Mouse (Mus musculus): ENCODE measurements around the gene Rdh7. TPM values are rescaled to one million over a fixed set of nuclear protein-coding genes. Genes with fewer than 3 reads are reported as not detected.
"Not testable (repeated sequence)": the region's sequence is repeated elsewhere in the genome, so short reads cannot be mapped to it uniquely, and the experiment has no call there.

The Rdh7 gene
- polyA plus RNA-seq, 1 experiment from 2014 or later = not detected

GRCm38 (mm10) chr10:127838539-127838938, 50.1 kb downstream of the Rdh7 start:
- Histone ChIP-seq H3K27me3 (no peaks in the 10 kb centered on the region), H3K4me2 (no peak overlapping the region), H3K4me3 (no peak overlapping the region), H3K4me1 (no peaks in the 10 kb centered on the region), H3K27ac (no peak overlapping the region), H3K36me3 (ENCODE audit: poor library complexity, severe bottlenecking) (no peaks in the 10 kb centered on the region), H3K9ac (no peak overlapping the region), H3K9me3 (replicated peaks) (no peaks in the 10 kb centered on the region)
- 94% methylated on average over 2 of the region's 2 CpGs for WGBS
- no peak for ATAC-seq

DNA sequence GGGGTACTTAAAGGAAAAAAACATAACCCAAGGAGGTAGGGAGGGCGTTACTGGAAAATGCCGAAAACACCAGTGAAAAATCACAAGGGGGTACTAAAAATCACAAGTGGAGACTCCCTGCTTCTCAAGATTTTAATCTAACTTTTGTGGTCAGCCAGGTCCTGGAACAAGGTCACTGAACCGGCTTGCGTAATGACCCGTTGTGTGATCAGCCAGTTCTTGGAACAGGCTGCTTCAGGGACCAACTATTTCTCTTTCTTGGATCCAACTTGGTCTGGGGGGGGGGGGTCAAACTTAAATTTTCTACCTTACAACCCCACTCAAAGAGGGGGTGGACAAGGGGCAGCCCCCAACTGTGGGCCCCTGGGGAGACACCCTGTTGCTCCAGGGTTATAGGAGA, 50.8 kb downstream of the Rdh7 start:
- H3K27ac ChIP-seq; H3K9ac ChIP-seq; H3K4me2 ChIP-seq; H3K4me1 ChIP-seq; H3K36me3 ChIP-seq (ENCODE audit: poor library complexity, severe bottlenecking); H3K4me3 ChIP-seq; ATAC-seq; H3K27me3 ChIP-seq; H3K9me3 ChIP-seq (replicated peaks): not testable (repeated sequence)
- 94% methylated on average over 5 of the region's 5 CpGs for WGBS

GRCm38 (mm10) chr10:127835292-127835691, 53.3 kb downstream of the Rdh7 start:
- H3K4me1 ChIP-seq = no peaks in the 10 kb centered on the region
- no peak overlapping the region for H3K4me2 ChIP-seq
- no peak for ATAC-seq
- no peaks in the 10 kb centered on the region for H3K9me3 ChIP-seq (replicated peaks)
- no peak overlapping the region for H3K27ac ChIP-seq
- H3K4me3 ChIP-seq = no peak overlapping the region
- 83% methylated on average over 5 of the region's 5 CpGs for WGBS
- H3K27me3 ChIP-seq = no peaks in the 10 kb centered on the region
- no peaks in the 10 kb centered on the region for H3K36me3 ChIP-seq (ENCODE audit: poor library complexity, severe bottlenecking)
- no peak overlapping the region for H3K9ac ChIP-seq

DNA sequence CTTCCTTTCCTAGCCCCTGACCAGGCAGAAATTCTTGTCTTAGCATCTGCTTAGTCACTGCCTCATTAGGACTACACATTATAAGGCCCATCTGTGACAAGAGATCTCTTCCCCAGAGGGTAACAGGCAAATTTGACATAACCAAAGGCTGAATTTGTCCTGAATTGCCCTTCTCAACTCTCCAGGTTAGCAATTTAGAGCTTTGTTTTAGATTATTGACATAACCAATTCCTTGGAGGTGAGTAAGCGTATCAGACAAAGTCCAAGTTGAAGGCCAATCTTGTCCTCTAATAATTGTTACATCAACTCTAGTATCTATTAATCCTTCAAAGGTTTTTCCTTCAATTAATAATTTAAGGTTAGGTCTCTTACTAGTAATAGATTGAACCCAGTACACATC, 54.4 kb downstream of the Rdh7 start:
- not testable (repeated sequence) for H3K4me2 ChIP-seq; H3K27ac ChIP-seq; H3K9me3 ChIP-seq (replicated peaks); H3K9ac ChIP-seq; H3K4me3 ChIP-seq; ATAC-seq; H3K4me1 ChIP-seq; H3K36me3 ChIP-seq (ENCODE audit: poor library complexity, severe bottlenecking); H3K27me3 ChIP-seq
- WGBS = 96% methylated on average over 1 of the region's 1 CpGs

Other genes starting within 250 kb of the Rdh7 start
- gene Stat6, start 245.8 kb downstream of the Rdh7 start, polyA plus RNA-seq (2015; fragmentation: Nextera tagmentation; extraction: Ambion mirVana) = 2.6 and 2.7 TPM in 2 replicates
- 6.7 and 7.0 TPM in 2 replicates for gene Nemp1, start 221.9 kb downstream of the Rdh7 start, polyA plus RNA-seq (2015; fragmentation: Nextera tagmentation; extraction: Ambion mirVana)
- gene Nab2, start 220.2 kb downstream of the Rdh7 start, polyA plus RNA-seq (2015; fragmentation: Nextera tagmentation; extraction: Ambion mirVana) = 1.6 and 2.0 TPM in 2 replicates
- 0.60 and 0.83 TPM in 2 replicates for gene Myo1a, start 183.6 kb downstream of the Rdh7 start, polyA plus RNA-seq (2015; fragmentation: Nextera tagmentation; extraction: Ambion mirVana)
- gene Tac2, start 164.3 kb downstream of the Rdh7 start, polyA plus RNA-seq (2015; fragmentation: Nextera tagmentation; extraction: Ambion mirVana) = 0.35 TPM in 1 of 2 replicates, not detected in the other
- 4.3 TPM in 2 replicates for gene Zbtb39, start 149.3 kb downstream of the Rdh7 start, polyA plus RNA-seq (2015; fragmentation: Nextera tagmentation; extraction: Ambion mirVana)
- gene Gpr182, start 137.1 kb downstream of the Rdh7 start, polyA plus RNA-seq (2015; fragmentation: Nextera tagmentation; extraction: Ambion mirVana) = 0.39 and 0.48 TPM in 2 replicates
- not detected in 2 replicates for gene Rdh1, start 129.1 kb downstream of the Rdh7 start, polyA plus RNA-seq (2015; fragmentation: Nextera tagmentation; extraction: Ambion mirVana)
- gene Rdh16f1, start 129.0 kb downstream of the Rdh7 start, polyA plus RNA-seq (2015; fragmentation: Nextera tagmentation; extraction: Ambion mirVana) = not detected in 2 replicates
- gene Rdh9, start 112.4 kb downstream of the Rdh7 start, polyA plus RNA-seq (2015; fragmentation: Nextera tagmentation; extraction: Ambion mirVana) = 0.13 and 0.17 TPM in 2 replicates
- gene Rdh16, start 87.7 kb downstream of the Rdh7 start, polyA plus RNA-seq (2015; fragmentation: Nextera tagmentation; extraction: Ambion mirVana) = 0.05 TPM in 1 of 2 replicates, not detected in the other
- gene Rdh19, start 38.9 kb downstream of the Rdh7 start, polyA plus RNA-seq (2015; fragmentation: Nextera tagmentation; extraction: Ambion mirVana) = not detected in 2 replicates
- gene Rdh16f2, start 22.3 kb downstream of the Rdh7 start, polyA plus RNA-seq (2015; fragmentation: Nextera tagmentation; extraction: Ambion mirVana) = not detected in 2 replicates
- gene Sdr9c7, start 9.7 kb upstream of the Rdh7 start, polyA plus RNA-seq (2015; fragmentation: Nextera tagmentation; extraction: Ambion mirVana) = not detected in 2 replicates
- not detected in 2 replicates for gene Hsd17b6, start 118.8 kb upstream of the Rdh7 start, polyA plus RNA-seq (2015; fragmentation: Nextera tagmentation; extraction: Ambion mirVana)
- 97.9 and 98.0 TPM in 2 replicates for gene Prim1, start 126.4 kb upstream of the Rdh7 start, polyA plus RNA-seq (2015; fragmentation: Nextera tagmentation; extraction: Ambion mirVana)
- gene Naca, start 146.8 kb upstream of the Rdh7 start, polyA plus RNA-seq (2015; fragmentation: Nextera tagmentation; extraction: Ambion mirVana) = 715 and 810 TPM in 2 replicates
- gene Ptges3, start 170.1 kb upstream of the Rdh7 start, polyA plus RNA-seq (2015; fragmentation: Nextera tagmentation; extraction: Ambion mirVana) = 562 and 583 TPM in 2 replicates
- 2,170 and 2,214 TPM in 2 replicates for gene Atp5b, start 194.5 kb upstream of the Rdh7 start, polyA plus RNA-seq (2015; fragmentation: Nextera tagmentation; extraction: Ambion mirVana)
- gene Baz2a, start 202.8 kb upstream of the Rdh7 start, polyA plus RNA-seq (2015; fragmentation: Nextera tagmentation; extraction: Ambion mirVana) = 11.6 and 12.6 TPM in 2 replicates